Mouse (Mus musculus) CH12.LX (cell line): Measurements from ENCODE around the gene Dag1. TPM values are rescaled to one million over a fixed set of nuclear protein-coding genes. Genes with fewer than 3 reads are reported as not detected.

Source experiments
- DNase-seq: peaks from one replicate; pipeline ENCODE4 v3.0.0-alpha.2; 2013; ENCODE audit errors: extremely low read depth
- H3K27ac ChIP-seq: 2 replicates; pipeline ENCODE4 v1.5.1; 2012; ENCODE audit warnings: low read depth, mild to moderate bottlenecking, control low read depth, moderate library complexity; ENCODE audit not compliant: insufficient read depth
- H3K27me3 ChIP-seq: replicated peaks from 2 replicates; pipeline ENCODE3; 2012; ENCODE audit warnings: inconsistent platforms
- H3K36me3 ChIP-seq, 2 experiments: replicated peaks in 1 of 2; 2 replicates each; pipeline versions ENCODE3 to v1.6.1; 2012; ENCODE audit warnings: inconsistent platforms in 1 of 2, low read length in 1 of 2, mild to moderate bottlenecking in 1 of 2, mixed read lengths in 1 of 2, moderate library complexity in 1 of 2; ENCODE audit not compliant: control insufficient read depth in 1 of 2, insufficient read depth in 1 of 2
- H3K4me1 ChIP-seq, 2 experiments: 2 replicates each; pipeline ENCODE4 v1.6.1; 2012; ENCODE audit warnings: inconsistent platforms in 1 of 2, moderate library complexity in 1 of 2; ENCODE audit not compliant: insufficient read depth in 2 of 2, control insufficient read depth in 1 of 2
- H3K4me2 ChIP-seq: 2 replicates; pipeline ENCODE4 v1.6.1; 2012; ENCODE audit warnings: low read depth, mild to moderate bottlenecking, control low read depth; ENCODE audit not compliant: poor library complexity, insufficient read depth, severe bottlenecking
- H3K4me3 ChIP-seq, 3 experiments: fragments of 150-350 bp in 1 of 3; sonication (generic) in 1 of 3; replicated peaks in 1 of 3; 2 replicates each; pipeline versions ENCODE3 to v1.5.1; 2011 to 2012; ENCODE audit warnings: low read depth in 2 of 3, low read length in 2 of 3, mild to moderate bottlenecking in 2 of 3, moderate library complexity in 2 of 3, control low read depth in 1 of 3, improper control_type of control experiment in 1 of 3, inconsistent platforms in 1 of 3, mixed read lengths in 1 of 3; ENCODE audit not compliant: poor library complexity in 1 of 3
- H3K79me2 ChIP-seq: replicated peaks from 2 replicates; pipeline ENCODE4 v1.6.1; 2012; ENCODE audit warnings: mild to moderate bottlenecking, moderate library complexity; ENCODE audit not compliant: control insufficient read depth, poor library complexity, insufficient read depth, severe bottlenecking; ENCODE audit errors: extremely low read depth
- H3K9ac ChIP-seq: 2 replicates; pipeline ENCODE4 v1.6.1; 2012; ENCODE audit warnings: low read depth, mild to moderate bottlenecking, control low read depth, moderate library complexity; ENCODE audit not compliant: insufficient read depth
- H3K9me3 ChIP-seq: replicated peaks from 2 replicates; pipeline ENCODE3; 2012; ENCODE audit warnings: low read length, inconsistent platforms, mixed read lengths
- BHLHE40 ChIP-seq: IDR thresholded peaks from 2 replicates; pipeline ENCODE4 v1.6.1; 2011; ENCODE audit warnings: mild to moderate bottlenecking, low read depth, low read length, improper control_type of control experiment
- CHD1 ChIP-seq: IDR thresholded peaks from 2 replicates; pipeline ENCODE4 v1.6.1; 2012; ENCODE audit warnings: low read depth, low read length, improper control_type of control experiment, inconsistent platforms
- CHD2 ChIP-seq: IDR thresholded peaks from 2 replicates; pipeline ENCODE4 v1.6.1; 2011; ENCODE audit warnings: low read length, improper control_type of control experiment
- E2F4 ChIP-seq: IDR thresholded peaks from 2 replicates; pipeline ENCODE4 v1.6.1; 2011; ENCODE audit warnings: low read depth, low read length, improper control_type of control experiment; ENCODE audit not compliant: insufficient replicate concordance
- ELF1 ChIP-seq: IDR thresholded peaks from 2 replicates; pipeline ENCODE4 v1.6.1; 2014; ENCODE audit warnings: low read depth, mild to moderate bottlenecking, inconsistent platforms, low read length, improper control_type of control experiment
- EP300 ChIP-seq: IDR thresholded peaks from 2 replicates; pipeline ENCODE4 v1.6.1; 2011; ENCODE audit warnings: low read length, improper control_type of control experiment
- GABPA ChIP-seq: IDR thresholded peaks from 2 replicates; pipeline ENCODE4 v1.6.1; 2012; ENCODE audit warnings: low read depth, low read length, improper control_type of control experiment, inconsistent platforms; ENCODE audit not compliant: insufficient replicate concordance
- HCFC1 ChIP-seq: IDR thresholded peaks from 2 replicates; pipeline ENCODE4 v1.6.1; 2012; ENCODE audit warnings: low read depth, mild to moderate bottlenecking, inconsistent platforms, low read length, improper control_type of control experiment
- JUND ChIP-seq: conservative IDR thresholded peaks from 2 replicates; pipeline ENCODE4 v1.6.1; 2011; ENCODE audit warnings: low read depth, low read length, improper control_type of control experiment
- KAT2A ChIP-seq: IDR thresholded peaks from 2 replicates; pipeline ENCODE4 v1.6.1; 2012; ENCODE audit warnings: low read length, improper control_type of control experiment, inconsistent platforms; ENCODE audit not compliant: insufficient replicate concordance
- MAFK ChIP-seq: IDR thresholded peaks from 2 replicates; pipeline ENCODE4 v1.6.1; 2011; ENCODE audit warnings: low read length, improper control_type of control experiment; ENCODE audit not compliant: insufficient replicate concordance
- MAX ChIP-seq: IDR thresholded peaks from 2 replicates; pipeline ENCODE4 v1.6.1; 2011; ENCODE audit warnings: low read length, improper control_type of control experiment
- MAZ ChIP-seq: IDR thresholded peaks from 2 replicates; pipeline ENCODE4 v1.6.1; 2012; ENCODE audit warnings: low read depth, mild to moderate bottlenecking, inconsistent platforms, low read length, improper control_type of control experiment, moderate library complexity
- MEF2A ChIP-seq: IDR thresholded peaks from 2 replicates; pipeline ENCODE4 v1.6.1; 2014; ENCODE audit warnings: low read depth, mild to moderate bottlenecking, inconsistent platforms, low read length, improper control_type of control experiment, borderline replicate concordance
- MYC ChIP-seq: IDR thresholded peaks from 2 replicates; pipeline ENCODE4 v1.6.1; 2011; ENCODE audit warnings: low read depth, mild to moderate bottlenecking, improper control_type of control experiment, low read length
- NELFE ChIP-seq: IDR thresholded peaks from 2 replicates; pipeline ENCODE4 v1.6.1; 2011; ENCODE audit warnings: low read depth, low read length, improper control_type of control experiment
- NRF1 ChIP-seq: IDR thresholded peaks from 2 replicates; pipeline ENCODE4 v1.6.1; 2014; ENCODE audit warnings: low read depth, mild to moderate bottlenecking, inconsistent platforms, low read length, improper control_type of control experiment, moderate library complexity
- POLR2A ChIP-seq: IDR thresholded peaks from 2 replicates; pipeline ENCODE4 v1.6.1; 2011; ENCODE audit warnings: low read depth, mild to moderate bottlenecking, improper control_type of control experiment, low read length
- POLR2AphosphoS2 ChIP-seq: IDR thresholded peaks from 2 replicates; pipeline ENCODE4 v1.6.1; 2011; ENCODE audit warnings: low read depth, low read length, improper control_type of control experiment
- RAD21 ChIP-seq: IDR thresholded peaks from 2 replicates; pipeline ENCODE4 v1.6.1; 2011; ENCODE audit warnings: low read depth, mild to moderate bottlenecking, low read length, improper control_type of control experiment, moderate library complexity
- RCOR1 ChIP-seq: conservative IDR thresholded peaks from 2 replicates; pipeline ENCODE4 v1.6.1; 2012; ENCODE audit warnings: low read depth, mild to moderate bottlenecking, inconsistent platforms, low read length, improper control_type of control experiment
- SIN3A ChIP-seq: IDR thresholded peaks from 2 replicates; pipeline ENCODE4 v1.6.1; 2012; ENCODE audit warnings: low read length, improper control_type of control experiment, inconsistent platforms
- SMC3 ChIP-seq: IDR thresholded peaks from 2 replicates; pipeline ENCODE4 v1.6.1; 2011; ENCODE audit warnings: low read depth, low read length, improper control_type of control experiment
- TBP ChIP-seq: conservative IDR thresholded peaks from 2 replicates; pipeline ENCODE4 v1.6.1; 2011; ENCODE audit warnings: low read depth, low read length, improper control_type of control experiment
- TCF12 ChIP-seq: IDR thresholded peaks from 2 replicates; pipeline ENCODE4 v1.6.1; 2014; ENCODE audit warnings: low read depth, mild to moderate bottlenecking, inconsistent platforms, low read length, improper control_type of control experiment
- UBTF ChIP-seq: IDR thresholded peaks from 2 replicates; pipeline ENCODE4 v1.6.1; 2012; ENCODE audit warnings: low read depth, mild to moderate bottlenecking, inconsistent platforms, low read length, improper control_type of control experiment, moderate library complexity
- USF1 ChIP-seq: IDR thresholded peaks from 2 replicates; pipeline ENCODE4 v1.6.1; 2014; ENCODE audit warnings: low read depth, mild to moderate bottlenecking, inconsistent platforms, low read length, improper control_type of control experiment
- ZC3H11A ChIP-seq: IDR thresholded peaks from 2 replicates; pipeline ENCODE4 v1.6.1; 2012; ENCODE audit warnings: low read depth, mild to moderate bottlenecking, inconsistent platforms, low read length, improper control_type of control experiment
- ZKSCAN1 ChIP-seq: IDR thresholded peaks from 2 replicates; pipeline ENCODE4 v1.6.1; 2012; ENCODE audit warnings: low read depth, inconsistent platforms, low read length, improper control_type of control experiment, borderline replicate concordance
- ZNF384 ChIP-seq: IDR thresholded peaks from 2 replicates; pipeline ENCODE4 v1.6.1; 2012; ENCODE audit warnings: low read depth, low read length, improper control_type of control experiment, inconsistent platforms
- dilution Hi-C: fragments of 300-500 bp; cut with MboI; formaldehyde crosslinking; loops from 2 replicates; pipeline ENCODE4 v1.14.3; 2020; ENCODE audit warnings: low sequenced_read_pairs; ENCODE audit not compliant: extremely low pct_unique_long_range_greater_than_20kb, extremely low pct_ligation_motif_present
- in situ Hi-C: fragments of 300-500 bp; cut with MboI; formaldehyde crosslinking; loops from 3 replicates; pipeline ENCODE4 v1.14.3; 2019; ENCODE audit warnings: low sequenced_read_pairs, low pct_ligation_motif_present, low pct_unique_long_range_greater_than_20kb, mixed read lengths
- polyA plus RNA-seq: library from polyadenylated mRNA; unstranded; fragments of >175 nt; gene quantifications from 2 replicates; pipeline ENCODE4 v1.2.1, GENCODE M21; 2012; ENCODE audit warnings: low read depth; ENCODE audit not compliant: insufficient read length
- total RNA-seq, 2 experiments: library from RNA; depleted of rRNA; stranded (reverse); fragments of 300-350 nt in 1 of 2; fragments of >200 nt in 1 of 2; gene quantifications; 2 replicates each; pipeline ENCODE4 v1.2.3; 2012 to 2014

Dag1 gene
- total and polyA plus RNA-seq, 3 experiments, result 1.7 to 5.7 (median 3.9) TPM

GRCm38 (mm10) chr9:108204884-108205570, 58.7 kb downstream of the Dag1 start:
- H3K9me3 ChIP-seq, result peaks cover 2% of the 10 kb centered on the region
- in situ Hi-C loops, result loop anchor here (5.0 kb wide), 3 partner anchors 43 to 108 kb away; no protein-coding TSS in a partner anchor
- H3K27me3 ChIP-seq, result no peaks in the 10 kb centered on the region
- peaks cover 13 to 31% of the 10 kb centered on the region in 2 experiments for H3K36me3 ChIP-seq
- H3K79me2 ChIP-seq, result no peaks in the 10 kb centered on the region
- H3K9ac ChIP-seq, result no peak overlapping the region
- TF ChIP-seq ELF1 (no peak), HCFC1 (no peak), TCF12 (no peak), MYC (no peak), EP300 (no peak), ZC3H11A (no peak), NELFE (no peak), RCOR1 (no peak), SIN3A (no peak), MAZ (no peak), BHLHE40 (no peak), POLR2AphosphoS2 (no peak), USF1 (no peak), POLR2A (no peak), UBTF (no peak)
- no peak for DNase-seq
- H3K4me3 ChIP-seq, result no peak overlapping the region
- H3K27ac ChIP-seq, result no peak overlapping the region
- dilution Hi-C loops, result no loop called here
- H3K4me1 ChIP-seq, result peaks cover 4 to 27% of the 10 kb centered on the region in 2 experiments
- no peak overlapping the region for H3K4me2 ChIP-seq

DNA sequence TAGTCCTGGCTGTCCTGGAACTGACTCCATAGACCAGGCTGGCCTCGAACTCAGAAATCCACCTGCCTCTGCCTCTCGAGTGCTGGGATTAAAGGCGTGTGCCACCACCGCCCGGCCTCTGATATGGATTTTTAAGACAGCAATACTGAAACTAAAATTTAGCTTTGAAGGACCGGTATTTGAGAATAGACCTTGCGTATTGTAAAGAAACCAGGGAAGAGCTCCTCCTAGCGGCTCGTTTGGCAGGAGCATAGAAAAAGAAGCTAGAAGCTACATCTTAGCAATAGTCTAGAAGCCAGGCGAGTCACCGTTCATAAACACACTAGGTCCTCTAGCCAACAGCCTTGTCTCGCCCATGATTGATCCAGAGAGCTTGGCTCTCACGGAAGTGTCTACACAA, 60.7 kb downstream of the Dag1 start:
- H3K4me1 ChIP-seq, result peaks cover 8 to 27% of the 10 kb centered on the region in 2 experiments
- no peaks in the 10 kb centered on the region for H3K27me3 ChIP-seq
- no peak overlapping the region for H3K27ac ChIP-seq
- H3K4me3 ChIP-seq, result no peak overlapping the region
- peak; percentile 87 for DNase-seq
- peaks cover 1 to 14% of the 10 kb centered on the region in 2 experiments for H3K36me3 ChIP-seq
- H3K9ac ChIP-seq, result no peak overlapping the region
- 0 out of 2 replicates have a peak overlapping the region, but pooled peaks have one; percentile 26 for H3K4me2 ChIP-seq
- H3K79me2 ChIP-seq, result no peaks in the 10 kb centered on the region
- dilution Hi-C loops, result no loop called here
- H3K9me3 ChIP-seq, result peaks cover 2% of the 10 kb centered on the region
- in situ Hi-C loops, result loop anchor here (5.0 kb wide), 3 partner anchors 41 to 106 kb away; no protein-coding TSS in a partner anchor
- TF ChIP-seq MAZ (no peak), MAX (no peak), NELFE (no peak), ZKSCAN1 (no peak), MAFK (no peak), POLR2AphosphoS2 (no peak), ZC3H11A (no peak), SMC3 (peak; percentile 72), BHLHE40 (no peak), ELF1 (no peak), RAD21 (peak; percentile 55), RCOR1 (no peak), ZNF384 (0 out of 2 replicates have a peak, but pooled peaks have one; percentile 36), KAT2A (no peak), POLR2A (no peak), SIN3A (no peak), CHD1 (no peak), JUND (no peak), CHD2 (no peak), TBP (no peak), GABPA (no peak), NRF1 (no peak), E2F4 (no peak), USF1 (no peak), HCFC1 (no peak), MYC (no peak), MEF2A (no peak)
